Mouse (Mus musculus) cerebellum, adult 2 months (tissue): ENCODE measurements at regions not wholly inside any gene's neighbourhood (a gene's known extent, or its start where the extent isn't known, plus 50 kb on each side); places are given as distances from the start of the nearest gene placed in this dataset.

Source experiments
- DNase-seq, 2 experiments: peaks; one replicate each; pipeline ENCODE4 v3.0.0; 2021
- H3K27ac ChIP-seq: fragments of 200-500 bp; 2 replicates; pipeline ENCODE4 v1.5.1; 2012; ENCODE audit warnings: low read length, control low read depth, inconsistent platforms; ENCODE audit not compliant: insufficient read depth
- H3K27me3 ChIP-seq: fragments of 200-500 bp; 2 replicates; pipeline ENCODE4 v1.6.1; 2012; ENCODE audit warnings: inconsistent platforms, mild to moderate bottlenecking, low read length, moderate library complexity; ENCODE audit not compliant: control insufficient read depth, insufficient read depth
- H3K4me1 ChIP-seq: fragments of 200-500 bp; 2 replicates; pipeline ENCODE4 v1.6.1; 2011; ENCODE audit warnings: low read length; ENCODE audit not compliant: control insufficient read depth, insufficient read depth
- H3K4me3 ChIP-seq: fragments of 200-500 bp; replicated peaks from 2 replicates; pipeline ENCODE3; 2011; ENCODE audit warnings: mild to moderate bottlenecking, low read depth, low read length, control low read depth; ENCODE audit not compliant: insufficient read depth
- CTCF ChIP-seq: fragments of 200-500 bp; IDR thresholded peaks from 2 replicates; pipeline ENCODE4 v1.5.1; 2011; ENCODE audit warnings: low read depth, mild to moderate bottlenecking, control low read depth, low read length, moderate library complexity, borderline replicate concordance; ENCODE audit not compliant: insufficient read depth
- POLR2A ChIP-seq: fragments of 200-500 bp; IDR thresholded peaks from 2 replicates; pipeline ENCODE4 v1.6.1; 2011; ENCODE audit warnings: low read length, control low read depth, borderline replicate concordance; ENCODE audit not compliant: insufficient read depth
- WGBS: fragments of 180-500 bp; shearing (Covaris S2); methylation state at CpG from one replicate; pipeline ENCODE4 v1.1.7; 2018; 5-methylcytosine and 5-hydroxymethylcytosine counted together

- no peaks in the 10 kb centered on the region for H3K27me3 ChIP-seq
- TF ChIP-seq POLR2A (no peak), CTCF (no peak)
- WGBS: 100% methylated on average over 1 of the region's 1 CpGs
- DNase-seq: no peak
- no peaks in the 10 kb centered on the region for H3K4me1 ChIP-seq
- H3K4me3 ChIP-seq: no peak overlapping the region
- H3K27ac ChIP-seq: no peak overlapping the region
Measured at GRCm38 (mm10) chr2:44475456-44475855, 452.0 kb downstream of the Gtdc1 start.

GRCm38 (mm10) chr2:44474653-44475052 lies 452.8 kb downstream of the Gtdc1 start:
- no peak for DNase-seq
- 27% methylated on average over 3 of the region's 3 CpGs for WGBS
- TF ChIP-seq CTCF: no peak
- TF ChIP-seq POLR2A: no peak

GRCm38 (mm10) chr2:44471381-44471780 lies 456.1 kb downstream of the Gtdc1 start:
- H3K4me3 ChIP-seq: no peak overlapping the region
- no peaks in the 10 kb centered on the region for H3K4me1 ChIP-seq
- H3K27ac ChIP-seq: no peak overlapping the region
- H3K27me3 ChIP-seq: no peaks in the 10 kb centered on the region
- TF ChIP-seq CTCF (no peak), POLR2A (no peak)
- no peak for DNase-seq

More at GRCm38 (mm10) chr2:44474653-44475052, 452.8 kb downstream of the Gtdc1 start:
- no peaks in the 10 kb centered on the region for H3K27me3 ChIP-seq
- H3K4me1 ChIP-seq: no peaks in the 10 kb centered on the region
- H3K4me3 ChIP-seq: no peak overlapping the region
- H3K27ac ChIP-seq: no peak overlapping the region

GRCm38 (mm10) chr2:44470953-44471352 lies 456.5 kb downstream of the Gtdc1 start:
- WGBS: 99% methylated on average over 5 of the region's 5 CpGs
- DNase-seq: no peak
- no peak overlapping the region for H3K4me3 ChIP-seq
- no peaks in the 10 kb centered on the region for H3K4me1 ChIP-seq
- no peaks in the 10 kb centered on the region for H3K27me3 ChIP-seq
- H3K27ac ChIP-seq: no peak overlapping the region
- TF ChIP-seq POLR2A (no peak), CTCF (no peak)

GRCm38 (mm10) chr2:44464631-44465030 lies 462.8 kb downstream of the Gtdc1 start:
- peak; percentile 17 to 57 for DNase-seq
- Histone ChIP-seq H3K4me3 (no peak overlapping the region), H3K27ac (no peak overlapping the region), H3K4me1 (peaks cover 4% of the 10 kb centered on the region; the same call in 1 of the 2 replicates), H3K27me3 (no peaks in the 10 kb centered on the region)
- no peak for TF ChIP-seq POLR2A
- 47% methylated on average over 7 of the region's 7 CpGs for WGBS

- no peak overlapping the region for H3K27ac ChIP-seq
- TF ChIP-seq POLR2A (no peak), CTCF (no peak)
- 95% methylated on average over 13 of the region's 13 CpGs for WGBS
- peaks cover 4% of the 10 kb centered on the region; the same call in 1 of the 2 replicates for H3K4me1 ChIP-seq
- H3K4me3 ChIP-seq: no peak overlapping the region
- no peak for DNase-seq
- no peaks in the 10 kb centered on the region for H3K27me3 ChIP-seq
Measured at GRCm38 (mm10) chr2:44462619-44463329, 464.7 kb downstream of the Gtdc1 start.

GRCm38 (mm10) chr2:44461289-44462250 lies 465.9 kb downstream of the Gtdc1 start:
- TF ChIP-seq POLR2A: no peak
- no peak for TF ChIP-seq CTCF
- WGBS: 62% methylated on average over 16 of the region's 16 CpGs
- DNase-seq: no peak
- H3K4me3 ChIP-seq: no peak overlapping the region
- H3K27me3 ChIP-seq: no peaks in the 10 kb centered on the region
- peaks cover 4% of the 10 kb centered on the region; the same call in 1 of the 2 replicates for H3K4me1 ChIP-seq
- H3K27ac ChIP-seq: no peak overlapping the region
